Mouse (Mus musculus): ENCODE measurements around the gene Fhad1. TPM values are rescaled to one million over a fixed set of nuclear protein-coding genes. Genes with fewer than 3 reads are reported as not detected.

Gene Fhad1
- total RNA-seq, 2 experiments from 2014 or later, result 5.1 to 10.8 TPM

DNA sequence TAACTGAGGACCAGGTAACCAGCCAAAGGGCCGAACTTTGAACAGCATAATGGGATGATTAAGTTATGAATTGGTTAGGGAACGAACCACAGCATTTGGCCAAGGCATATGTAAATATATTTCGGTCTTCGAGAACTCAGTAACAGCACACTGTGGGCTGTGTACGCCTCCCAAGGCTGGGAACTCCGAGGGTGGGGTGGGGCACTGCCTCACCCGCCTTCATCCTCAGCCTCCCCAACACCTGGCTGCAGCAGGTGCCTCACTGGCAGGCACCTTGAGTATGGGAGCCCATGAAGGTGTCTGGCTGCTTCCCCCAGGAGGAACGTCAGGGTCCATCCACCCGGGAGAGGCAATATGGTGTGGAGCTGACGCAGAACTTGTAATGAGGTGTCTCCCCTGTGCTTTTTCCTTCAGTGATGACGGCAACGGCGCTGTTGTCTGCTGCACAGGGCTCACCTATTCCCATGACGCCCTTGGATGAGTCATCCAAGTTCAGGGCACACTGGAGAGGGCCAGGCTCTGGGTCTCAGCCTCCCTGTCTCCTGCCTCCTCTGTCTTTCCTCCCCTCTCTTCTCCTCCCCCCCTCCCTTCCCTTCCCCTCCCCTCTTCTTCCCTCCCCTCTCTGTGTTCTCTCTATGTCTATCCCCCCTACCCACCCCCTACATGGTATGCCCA is 22.2 kb downstream of the Fhad1 start:
- no peak for DNase-seq (ENCODE audit: low spot score in 2 of 2)
- intact Hi-C loops (cut with DNase I), result no loop called here

DNA sequence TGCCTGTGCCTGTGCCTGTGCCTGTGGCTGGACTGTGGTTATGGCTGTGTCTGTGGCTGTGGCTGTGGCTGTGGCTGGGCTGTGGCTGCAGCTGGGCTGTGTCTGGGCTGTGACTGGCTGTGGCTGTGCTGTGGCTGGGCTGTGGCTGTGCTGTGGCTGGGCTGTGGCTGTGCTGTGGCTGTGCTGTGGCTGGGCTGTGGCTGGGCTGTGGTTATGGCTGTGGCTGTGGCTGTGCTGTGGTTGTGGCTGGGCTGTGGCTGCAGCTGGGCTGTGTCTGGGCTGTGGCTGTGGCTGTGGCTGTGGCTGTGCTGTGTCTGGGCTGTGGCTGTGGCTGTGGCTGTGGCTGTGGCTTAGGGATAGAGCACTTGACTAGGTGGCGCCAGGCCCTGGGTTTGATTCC is 26.7 kb downstream of the Fhad1 start:
- intact Hi-C loops (cut with DNase I), result no loop called here
- DNase-seq (ENCODE audit: low spot score in 2 of 2), result no peak

DNA sequence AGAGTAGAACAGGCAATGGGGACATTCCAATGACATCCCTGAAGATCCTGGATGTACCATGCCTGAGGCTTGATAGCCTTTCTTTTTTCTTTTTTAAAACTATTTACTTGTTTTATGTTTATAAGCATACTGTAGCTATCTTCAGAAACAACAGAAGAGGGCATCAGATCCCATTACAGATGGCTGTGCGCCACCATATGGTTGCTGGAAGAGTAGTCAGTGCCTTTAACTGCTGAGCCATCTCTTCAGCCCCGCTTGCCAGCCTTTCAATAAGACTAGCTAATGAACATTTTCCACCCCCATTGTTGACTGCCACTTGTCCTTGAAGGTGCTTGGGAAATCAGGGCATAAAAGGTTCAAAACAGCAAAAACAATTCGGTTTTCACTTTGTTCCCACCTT is 31.2 kb downstream of the Fhad1 start:
- peak; percentile 20 to 43 for DNase-seq (ENCODE audit: low spot score in 2 of 2)
- intact Hi-C loops (cut with DNase I), result no loop called here

DNA sequence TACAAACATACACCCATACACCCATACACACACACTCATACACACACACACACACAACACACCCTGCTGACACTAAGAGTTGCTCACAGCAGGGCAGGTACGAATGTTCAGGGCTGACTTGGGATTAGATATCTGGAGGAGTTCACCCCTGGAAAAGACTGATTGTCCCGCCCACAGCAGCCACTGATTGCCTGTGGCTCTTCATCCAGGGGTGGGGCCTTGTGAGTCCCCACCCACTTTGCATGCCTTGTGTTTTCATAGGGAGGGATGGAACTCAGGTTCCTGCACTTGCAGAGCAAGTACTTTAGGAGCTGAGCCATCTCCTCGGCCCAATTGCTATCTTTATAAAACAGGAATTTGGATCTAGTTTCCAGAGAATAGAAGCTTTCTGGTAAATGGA is 33.4 kb downstream of the Fhad1 start:
- intact Hi-C loops (cut with DNase I), result no loop called here
- no peak for DNase-seq (ENCODE audit: low spot score in 2 of 2)

DNA sequence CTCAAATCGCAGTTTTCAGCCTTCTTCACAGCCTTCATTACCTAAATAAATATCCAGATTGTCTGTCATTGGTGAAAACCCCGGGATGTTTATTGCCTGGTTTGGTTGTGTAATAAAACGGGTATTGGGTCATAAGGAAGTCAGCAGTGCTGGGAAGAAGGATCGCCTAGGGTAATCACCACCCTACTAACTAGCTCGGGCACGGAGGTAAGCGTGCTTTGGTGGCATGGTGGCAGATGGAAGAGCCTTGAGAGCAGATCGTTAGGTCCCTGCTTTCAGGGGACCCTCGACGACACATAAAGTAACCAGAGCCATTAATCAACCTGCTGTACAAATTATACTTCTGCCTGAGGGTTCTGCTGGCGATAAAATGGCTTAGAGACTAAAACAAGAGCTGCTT is 36.3 kb downstream of the Fhad1 start:
- intact Hi-C loops (cut with DNase I), result no loop called here
- DNase-seq (ENCODE audit: low spot score in 2 of 2), result no peak

DNA sequence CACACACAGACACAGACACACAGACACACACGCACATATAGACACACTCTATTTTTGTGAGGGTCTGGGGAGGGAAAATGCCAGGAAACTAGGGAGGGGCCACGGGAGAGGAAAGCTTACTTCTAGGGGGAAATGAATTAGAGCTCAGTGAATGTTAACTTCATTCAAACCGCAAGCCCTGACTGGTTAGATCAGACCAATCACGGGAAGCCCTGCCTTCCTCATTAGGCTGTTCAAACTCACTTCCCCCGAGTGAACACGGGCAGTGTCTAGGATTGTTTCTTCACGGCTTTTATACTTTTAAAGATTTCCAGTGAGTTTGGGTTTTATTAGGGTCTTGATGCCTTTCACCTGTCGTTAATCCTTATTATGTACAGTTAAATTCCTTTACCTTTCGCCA is 37.5 kb downstream of the Fhad1 start:
- DNase-seq (ENCODE audit: low spot score in 2 of 2), result no peak
- intact Hi-C loops (cut with DNase I), result no loop called here

DNA sequence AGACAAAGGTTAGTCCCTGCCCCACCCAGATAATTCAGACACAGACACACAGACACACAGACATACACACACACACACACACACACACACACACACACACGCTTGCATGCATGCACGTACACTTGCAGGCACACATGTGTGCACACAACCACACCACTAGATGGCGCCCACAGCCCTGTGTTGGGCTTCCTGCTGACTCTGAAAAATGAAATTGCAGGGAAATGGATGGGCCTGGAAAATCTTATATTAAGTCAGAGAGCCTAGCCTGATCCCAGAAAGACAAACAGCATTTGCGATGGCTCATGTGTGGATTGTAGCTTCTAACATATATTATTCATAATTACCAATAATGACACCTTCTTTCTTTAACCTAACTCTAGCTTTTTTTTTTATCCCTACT is 38.7 kb downstream of the Fhad1 start:
- intact Hi-C loops (cut with DNase I), result no loop called here

DNA sequence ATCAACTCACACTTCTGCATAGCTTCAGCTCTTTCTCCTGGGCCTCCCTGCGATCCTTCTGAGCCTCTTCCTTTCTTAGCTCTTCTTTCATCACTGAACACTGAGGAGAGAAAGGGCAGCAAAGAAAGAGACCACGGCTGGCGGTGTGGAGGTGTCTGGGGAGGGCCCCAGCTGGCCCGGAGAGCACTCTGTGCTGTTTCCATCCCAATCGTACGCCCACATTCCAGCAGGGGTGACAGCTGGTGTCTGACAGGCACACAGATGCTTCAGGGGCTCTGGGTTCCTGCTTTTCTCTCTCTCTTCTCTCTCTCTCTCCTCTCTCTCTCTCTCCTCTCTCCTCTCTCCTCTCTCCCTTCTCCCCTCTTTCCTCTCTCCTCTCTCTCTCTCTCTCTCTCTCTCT is 50.3 kb downstream of the Fhad1 start:
- intact Hi-C loops (cut with DNase I), result no loop called here
- DNase-seq (ENCODE audit: low spot score in 2 of 2), result peak; percentile 68 to 75

More for the DNA sequence above, 38.7 kb downstream of the Fhad1 start:
- peak in 1 of 2 experiments; percentile 42 for DNase-seq (ENCODE audit: low spot score in 2 of 2)

DNA sequence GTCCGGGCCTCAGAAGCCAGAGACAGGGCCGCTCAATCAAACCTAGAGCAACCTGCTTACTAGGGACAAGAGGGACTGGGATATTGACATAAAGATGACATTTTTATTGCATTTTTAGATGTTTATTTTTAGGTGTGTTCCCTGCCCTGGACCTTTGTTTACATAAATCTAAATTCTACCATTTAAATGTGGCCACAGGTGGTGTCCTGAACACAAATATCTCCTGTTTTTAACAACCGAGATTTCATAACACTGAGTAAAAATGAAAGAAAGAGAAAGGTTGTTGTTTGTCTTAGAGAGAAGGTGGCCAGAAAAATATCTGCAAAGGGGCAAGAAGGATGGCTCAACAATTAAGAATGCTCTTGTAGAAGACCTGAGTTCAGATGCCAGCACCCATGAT is 51.0 kb downstream of the Fhad1 start:
- DNase-seq (ENCODE audit: low spot score in 2 of 2), result no peak
- intact Hi-C loops (cut with DNase I), result no loop called here

DNA sequence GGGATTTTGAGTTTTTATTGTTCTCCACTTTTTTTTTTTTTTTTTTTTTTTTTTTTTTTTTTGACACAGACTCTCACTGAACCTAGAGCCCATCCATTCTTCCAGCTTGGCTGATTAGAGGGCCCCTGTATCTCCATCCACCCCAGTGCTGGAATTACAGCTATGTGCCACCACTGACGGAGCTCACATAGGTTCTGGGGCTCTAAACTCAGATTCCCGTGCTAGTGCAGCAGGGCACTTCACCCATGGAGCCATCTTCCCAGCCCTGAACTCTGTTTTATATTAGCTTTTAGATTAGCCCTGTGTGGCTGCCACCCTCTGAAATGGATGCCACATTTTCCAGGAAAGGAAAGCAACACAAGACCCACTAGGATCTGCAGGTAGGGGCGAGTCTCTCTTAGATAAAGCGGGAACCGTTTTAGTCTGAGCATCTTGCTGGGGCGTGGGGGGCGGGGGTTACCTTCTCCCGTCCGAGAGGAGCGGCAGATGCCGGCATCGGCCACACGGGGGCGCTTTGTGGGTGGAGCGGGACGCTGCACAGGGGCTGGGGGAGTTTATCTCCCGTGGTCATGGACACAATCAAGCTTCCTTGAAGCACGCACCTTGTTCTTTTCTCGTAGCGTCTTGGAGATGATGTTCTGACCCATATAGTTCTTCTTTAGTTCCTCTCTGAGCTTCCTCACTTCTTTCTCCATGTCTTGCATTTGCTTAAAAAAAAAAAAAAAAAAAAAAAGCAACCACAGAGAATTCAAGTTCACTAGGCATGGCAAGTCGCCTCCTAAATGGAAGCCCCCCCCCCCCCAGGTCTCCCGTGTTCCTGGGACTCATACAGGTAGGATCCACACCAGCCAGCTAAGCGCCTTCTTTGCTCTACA is 51.8 kb downstream of the Fhad1 start:
- DNase-seq (ENCODE audit: low spot score in 2 of 2), result peak; percentile 42 to 44

DNA sequence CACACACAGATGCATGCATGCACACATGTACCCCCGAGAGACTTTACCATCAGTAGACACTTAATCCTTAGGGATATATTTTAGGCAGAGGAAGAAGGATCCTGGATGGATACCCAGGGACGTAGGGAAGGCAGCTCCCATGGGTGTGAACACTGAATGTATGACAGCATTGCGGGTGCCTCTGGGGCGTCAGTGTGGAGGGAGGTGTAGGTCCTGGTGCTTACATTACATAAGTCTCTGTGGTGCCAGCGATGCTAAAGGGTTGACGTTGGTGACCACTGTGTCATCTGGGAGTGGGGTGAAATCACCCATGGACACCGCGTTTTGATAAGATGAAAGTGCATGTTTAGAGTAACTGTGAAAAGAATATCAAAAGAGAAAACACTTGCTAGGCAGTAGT is 54.8 kb downstream of the Fhad1 start:
- DNase-seq (ENCODE audit: low spot score in 2 of 2), result no peak

More for the DNA sequence above, 51.8 kb downstream of the Fhad1 start:
- intact Hi-C loops (cut with DNase I), result no loop called here

DNA sequence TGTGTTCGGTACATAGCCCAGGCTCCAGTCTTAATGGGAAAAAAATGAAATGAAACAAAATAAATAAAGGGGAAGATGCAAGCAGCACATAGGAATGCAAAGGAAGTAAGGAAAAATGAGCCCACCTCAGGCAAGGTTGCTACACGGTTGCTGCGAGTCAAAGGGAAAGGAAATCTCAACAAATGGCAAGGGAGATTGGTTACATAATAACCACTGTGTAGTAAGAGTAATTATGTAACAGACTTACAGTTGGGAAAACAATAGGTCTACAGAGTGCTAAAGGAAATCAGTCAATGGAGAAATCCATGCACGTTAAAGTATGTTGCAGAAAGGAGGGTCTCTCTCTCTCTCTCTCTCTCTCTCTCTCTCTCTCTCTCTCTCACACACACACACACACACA is 55.3 kb downstream of the Fhad1 start:
- no peak for DNase-seq (ENCODE audit: low spot score in 2 of 2)
- intact Hi-C loops (cut with DNase I), result loop anchor here (5.0 kb wide), 1 partner anchor 82 kb away; no protein-coding TSS in a partner anchor

More for the DNA sequence above, 54.8 kb downstream of the Fhad1 start:
- intact Hi-C loops (cut with DNase I), result no loop called here

DNA sequence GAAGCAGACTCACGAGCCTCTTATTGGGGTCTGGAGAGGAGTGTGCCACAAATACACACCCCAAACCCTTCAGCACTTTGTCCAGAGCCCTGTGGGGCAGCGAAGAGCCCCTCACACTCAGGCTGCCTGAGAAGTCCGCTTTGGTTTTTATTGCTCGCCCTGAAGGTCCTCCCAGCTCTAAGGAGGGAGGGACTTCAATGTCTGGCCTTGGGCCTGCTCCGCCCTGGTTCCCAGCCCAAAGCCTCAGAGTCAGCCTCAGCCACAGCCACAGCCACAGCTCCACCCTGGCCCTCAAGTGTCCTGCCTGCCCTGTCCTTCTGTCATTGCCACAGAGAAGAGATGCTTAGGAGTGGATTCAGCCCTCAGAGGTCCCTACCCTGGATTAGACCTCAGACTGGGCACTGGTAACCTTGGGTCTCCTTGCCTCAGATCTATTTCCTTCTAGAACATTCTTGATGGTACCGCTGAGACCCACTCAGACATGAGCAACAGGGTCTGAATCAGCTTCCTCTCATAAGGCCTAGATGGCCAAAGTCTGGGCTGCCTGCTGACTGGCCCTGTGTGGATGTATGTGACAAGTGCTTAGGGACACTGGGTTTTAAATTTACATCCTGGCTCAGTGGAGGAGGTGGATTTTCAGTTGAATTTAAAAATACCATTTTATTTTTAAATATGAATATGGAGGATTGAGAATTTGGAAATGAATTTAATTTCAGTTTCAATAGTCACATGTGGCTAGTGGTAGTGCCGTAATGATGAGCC is 56.1 kb downstream of the Fhad1 start:
- intact Hi-C loops (cut with DNase I), result loop anchor here (1.0 to 5.0 kb wide), 2 partner anchors 81 to 101 kb away; no protein-coding TSS in a partner anchor
- peak; percentile 16 to 33 for DNase-seq (ENCODE audit: low spot score in 2 of 2)

DNA sequence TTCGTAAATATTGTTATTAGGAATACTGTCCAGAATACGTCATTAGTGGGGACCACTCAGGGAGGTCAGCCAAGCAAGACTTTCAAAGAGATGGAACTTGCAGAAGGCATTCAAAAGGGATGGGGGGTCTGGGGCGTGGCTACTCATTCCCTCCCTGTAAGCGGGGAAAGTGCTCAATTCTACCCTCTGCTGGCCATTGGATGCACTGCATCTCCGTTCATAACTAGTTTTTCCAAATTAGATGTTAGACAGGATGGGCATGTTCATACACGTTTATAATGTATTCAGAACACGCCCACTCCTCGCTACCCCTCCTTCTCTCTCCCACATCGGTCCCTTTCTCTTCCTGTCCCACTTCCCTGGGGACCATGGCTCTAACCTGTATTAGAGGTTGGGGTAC is 56.7 kb downstream of the Fhad1 start:
- intact Hi-C loops (cut with DNase I), result loop anchor here (1.0 to 5.0 kb wide), 2 partner anchors 81 to 101 kb away; no protein-coding TSS in a partner anchor

DNA sequence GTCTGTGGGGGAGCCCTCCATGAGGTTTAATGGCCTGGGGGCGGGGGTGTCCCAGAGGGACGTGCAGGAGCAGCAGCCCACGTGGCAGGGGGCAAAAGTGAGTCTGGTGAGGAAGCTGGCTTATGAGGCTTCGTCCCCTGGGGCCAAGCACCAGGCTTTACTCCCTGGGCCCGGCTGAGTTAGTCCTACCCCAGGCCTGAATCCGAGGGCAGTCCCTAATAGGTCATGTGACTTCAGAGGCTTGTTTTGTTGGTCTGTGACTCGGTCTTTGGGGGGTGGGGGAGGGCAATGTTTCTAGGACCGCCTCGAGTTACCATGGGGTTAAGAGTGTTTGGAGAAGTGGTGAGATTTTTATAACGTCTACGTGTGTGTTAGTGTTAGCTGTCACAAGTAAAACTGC is 57.1 kb downstream of the Fhad1 start:
- DNase-seq (ENCODE audit: low spot score in 2 of 2), result no peak
- intact Hi-C loops (cut with DNase I), result loop anchor here (1.0 to 5.0 kb wide), 2 partner anchors 80 to 100 kb away; no protein-coding TSS in a partner anchor

More for the DNA sequence above, 56.7 kb downstream of the Fhad1 start:
- peak; percentile 64 to 77 for DNase-seq (ENCODE audit: low spot score in 2 of 2)

DNA sequence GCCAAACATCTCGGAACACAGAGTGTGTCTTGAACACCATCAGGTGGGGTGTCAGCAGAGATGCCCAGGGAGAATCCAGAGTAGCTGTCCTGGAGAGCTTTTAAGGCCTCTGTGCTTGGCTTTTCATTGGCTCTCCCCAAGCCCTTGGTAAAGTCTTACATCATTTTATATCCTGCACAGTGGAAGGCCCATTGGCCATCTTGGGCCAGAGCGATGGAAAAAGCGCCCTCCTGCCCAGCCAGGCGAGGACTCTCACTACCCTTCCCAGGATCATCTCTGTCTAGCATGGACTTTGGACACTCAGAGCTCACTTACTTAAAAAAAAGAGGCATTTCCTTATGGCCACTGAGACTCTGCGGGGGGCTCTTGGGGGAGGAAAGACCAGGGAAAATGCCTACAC is 58.0 kb downstream of the Fhad1 start:
- DNase-seq (ENCODE audit: low spot score in 2 of 2), result no peak
- intact Hi-C loops (cut with DNase I), result loop anchor here (5.0 kb wide), 1 partner anchor 80 kb away; no protein-coding TSS in a partner anchor

DNA sequence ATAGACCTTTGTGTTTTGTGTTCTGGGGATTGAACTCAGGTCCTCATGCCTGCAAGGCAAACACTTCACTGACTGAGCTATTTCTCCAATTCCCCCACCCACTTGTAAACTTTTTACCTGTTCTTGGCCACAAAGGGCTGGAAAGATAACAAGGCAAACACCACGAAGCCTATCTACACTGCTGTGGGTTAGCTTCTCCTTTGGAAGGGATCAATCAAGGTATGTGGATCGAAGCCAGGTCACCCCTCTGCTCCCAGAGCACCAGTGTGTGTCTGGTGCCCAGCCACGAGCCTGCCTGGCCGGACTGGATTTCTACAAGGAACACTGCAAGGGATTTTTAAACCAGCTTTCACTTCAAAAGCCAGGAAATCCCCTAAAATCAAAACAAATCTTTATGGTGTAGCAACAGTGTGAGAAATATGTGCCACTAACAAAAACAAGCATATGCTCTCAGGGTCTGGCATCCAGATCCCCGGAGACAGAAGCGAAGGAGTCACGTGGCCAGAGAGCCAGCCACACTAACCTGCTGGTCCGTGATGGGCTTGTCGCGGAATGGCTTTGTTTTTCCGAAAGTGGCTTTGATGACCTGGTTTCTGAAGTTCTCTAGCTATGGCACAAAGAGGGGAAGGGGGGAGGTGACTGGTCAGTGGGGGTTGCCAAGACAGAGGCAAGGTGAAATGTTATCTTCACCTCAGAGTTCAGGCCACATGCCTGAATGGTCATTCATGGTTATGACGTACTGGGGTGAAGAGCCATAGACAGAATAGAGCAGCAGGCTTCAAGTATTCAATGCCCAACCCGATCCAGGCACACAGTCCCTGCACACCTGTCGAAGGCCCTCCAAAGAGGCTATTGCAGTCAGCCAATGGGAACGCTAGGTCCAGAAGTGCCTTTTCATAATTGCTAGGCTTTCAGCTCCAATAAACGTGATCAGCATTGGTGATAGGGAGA is 59.8 kb downstream of the Fhad1 start:
- no peak for DNase-seq (ENCODE audit: low spot score in 2 of 2)
- intact Hi-C loops (cut with DNase I), result loop anchor here (5.0 kb wide), 1 partner anchor 78 kb away; no protein-coding TSS in a partner anchor

DNA sequence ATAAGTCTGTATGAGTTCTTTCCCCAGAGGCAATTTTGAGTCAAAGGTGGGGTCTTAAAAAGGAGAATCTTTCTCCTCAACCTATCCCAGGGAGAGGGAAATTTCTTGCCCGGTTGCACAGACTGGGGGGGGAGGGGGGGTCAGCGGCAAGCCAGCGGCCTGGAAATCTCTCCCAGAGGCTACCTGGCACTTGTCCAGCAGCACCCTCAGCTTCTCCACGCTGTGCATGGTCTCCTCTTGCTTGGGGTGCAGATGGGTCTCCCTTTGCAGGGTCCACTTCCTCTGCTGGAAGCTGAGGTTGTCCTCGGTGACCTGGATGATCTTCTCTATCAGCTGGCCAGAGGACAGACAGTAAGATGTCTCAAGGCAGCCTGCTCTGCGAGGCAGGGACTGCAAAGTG is 61.0 kb downstream of the Fhad1 start:
- intact Hi-C loops (cut with DNase I), result no loop called here
- no peak for DNase-seq (ENCODE audit: low spot score in 2 of 2)

DNA sequence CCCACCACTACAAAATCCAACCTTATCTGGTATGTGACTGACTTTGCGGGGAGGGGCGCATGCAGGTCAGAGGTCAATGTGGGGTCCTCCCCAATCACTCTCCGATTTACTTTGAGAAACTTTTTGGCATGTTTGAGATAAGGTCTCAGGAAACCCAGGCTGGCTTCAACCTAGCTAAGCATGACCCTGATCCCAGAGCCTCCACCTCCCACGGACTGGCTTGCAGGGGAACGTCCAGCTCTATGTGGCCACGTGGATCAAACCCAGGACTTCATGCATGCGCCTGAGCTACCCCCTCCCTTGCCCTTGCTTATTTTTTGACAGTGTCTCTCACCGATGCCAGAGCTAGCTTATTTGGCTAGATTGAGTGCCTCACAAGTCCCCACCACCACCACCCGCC is 61.6 kb downstream of the Fhad1 start:
- no peak for DNase-seq (ENCODE audit: low spot score in 2 of 2)
- intact Hi-C loops (cut with DNase I), result no loop called here
